Mouse (Mus musculus) cerebellum, adult 2 months (tissue): ENCODE data around the gene Cdh3. TPM values are rescaled to one million over a fixed set of nuclear protein-coding genes. Genes with fewer than 3 reads are reported as not detected.

ENCODE experiments used
- DNase-seq, 2 experiments: peaks; one replicate each; pipeline ENCODE4 v3.0.0; 2021
- H3K27ac ChIP-seq: fragments of 200-500 bp; 2 replicates; pipeline ENCODE4 v1.5.1; 2012; ENCODE audit warnings: low read length, control low read depth, inconsistent platforms; ENCODE audit not compliant: insufficient read depth
- H3K27me3 ChIP-seq: fragments of 200-500 bp; 2 replicates; pipeline ENCODE4 v1.6.1; 2012; ENCODE audit warnings: inconsistent platforms, mild to moderate bottlenecking, low read length, moderate library complexity; ENCODE audit not compliant: control insufficient read depth, insufficient read depth
- H3K4me1 ChIP-seq: fragments of 200-500 bp; 2 replicates; pipeline ENCODE4 v1.6.1; 2011; ENCODE audit warnings: low read length; ENCODE audit not compliant: control insufficient read depth, insufficient read depth
- H3K4me3 ChIP-seq: fragments of 200-500 bp; replicated peaks from 2 replicates; pipeline ENCODE3; 2011; ENCODE audit warnings: mild to moderate bottlenecking, low read depth, low read length, control low read depth; ENCODE audit not compliant: insufficient read depth
- CTCF ChIP-seq: fragments of 200-500 bp; IDR thresholded peaks from 2 replicates; pipeline ENCODE4 v1.5.1; 2011; ENCODE audit warnings: low read depth, mild to moderate bottlenecking, control low read depth, low read length, moderate library complexity, borderline replicate concordance; ENCODE audit not compliant: insufficient read depth
- POLR2A ChIP-seq: fragments of 200-500 bp; IDR thresholded peaks from 2 replicates; pipeline ENCODE4 v1.6.1; 2011; ENCODE audit warnings: low read length, control low read depth, borderline replicate concordance; ENCODE audit not compliant: insufficient read depth
- WGBS: fragments of 180-500 bp; shearing (Covaris S2); methylation state at CpG from one replicate; pipeline ENCODE4 v1.1.7; 2018; 5-methylcytosine and 5-hydroxymethylcytosine counted together
- polyA plus RNA-seq: library from polyadenylated mRNA; depleted of rRNA; stranded (reverse); fragments of >200 nt; gene quantifications from 2 replicates; pipeline ENCODE4 v1.2.3, GENCODE M21; 2012; rRNA removed

Gene Cdh3
- polyA plus RNA-seq, 1 experiment = 0.64 TPM

DNA sequence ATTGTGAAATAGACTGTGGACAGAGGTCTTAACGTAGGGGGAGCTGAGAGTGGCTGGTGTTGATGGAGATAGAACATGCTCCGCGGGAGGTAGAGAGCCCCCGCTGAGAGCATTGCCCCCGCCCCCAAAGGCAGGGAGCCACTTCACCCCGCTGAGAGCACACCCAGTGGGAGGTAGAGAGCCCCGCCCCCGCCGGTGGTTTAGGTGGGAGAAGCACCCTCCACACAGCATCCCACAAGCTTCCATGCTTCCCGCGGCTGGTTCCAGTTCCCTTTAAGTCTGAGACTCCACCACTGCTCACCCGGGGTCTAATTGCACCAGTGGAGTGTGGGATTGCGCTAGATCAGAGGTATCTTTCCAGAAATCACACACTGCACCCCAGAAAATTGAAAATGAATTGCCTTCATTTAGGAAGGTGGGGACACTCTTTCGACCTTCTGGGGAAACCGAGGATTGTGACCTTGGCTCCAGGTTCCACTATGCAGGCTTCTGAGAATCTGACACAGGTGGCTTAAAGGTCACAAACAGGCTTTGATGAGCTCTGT, 96.0 kb downstream of the Cdh3 start:
- DNase-seq = no peak
- Histone ChIP-seq H3K27me3 (peaks cover 4% of the 10 kb centered on the region; the same call in 1 of the 2 replicates), H3K27ac (no peak overlapping the region), H3K4me1 (peaks cover 2% of the 10 kb centered on the region; the same call in 1 of the 2 replicates), H3K4me3 (no peak overlapping the region)
- TF ChIP-seq CTCF (no peak), POLR2A (no peak)
- 37% methylated on average over 15 of the region's 15 CpGs for WGBS

Other genes with a start within 250 kb of the Cdh3 start
- 8.7 and 9.2 TPM in 2 replicates for gene Smpd3, start 172.9 kb upstream of the Cdh3 start, polyA plus RNA-seq
- gene Zfp90, start 95.6 kb upstream of the Cdh3 start, polyA plus RNA-seq = 12.3 and 13.5 TPM in 2 replicates
- gene 6030452D12Rik, start 10.4 kb upstream of the Cdh3 start, polyA plus RNA-seq = not detected in 2 replicates
- gene Gm10073, start 62.6 kb downstream of the Cdh3 start, polyA plus RNA-seq = 35.6 and 40.9 TPM in 2 replicates
- gene Cdh1, start 92.5 kb downstream of the Cdh3 start, polyA plus RNA-seq = 3.1 and 4.1 TPM in 2 replicates
- gene Tango6, start 172.2 kb downstream of the Cdh3 start, polyA plus RNA-seq = 5.3 and 5.5 TPM in 2 replicates